ENCODE assay signal across 13 mouse cellular contexts in the genomic region with DNA sequence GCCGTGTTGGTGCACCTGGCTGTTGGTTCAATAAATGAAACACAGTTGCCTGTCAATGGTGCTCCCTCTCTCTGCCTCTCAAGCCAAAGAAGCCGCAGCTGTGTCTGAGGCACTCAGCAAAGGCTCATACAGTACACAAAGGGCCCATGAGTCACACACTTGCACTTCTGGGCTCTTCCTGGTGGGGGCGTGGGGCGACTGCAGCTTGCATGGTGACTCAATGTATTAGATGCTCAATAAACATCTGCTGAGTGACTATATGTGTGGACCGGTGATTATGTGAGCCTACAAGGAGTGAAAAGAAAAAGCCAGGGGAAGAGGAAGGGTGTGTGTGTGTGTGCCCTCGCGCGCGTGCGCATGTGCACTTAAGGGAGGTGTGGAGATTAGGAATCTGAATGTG. TPM values are rescaled to one million over a fixed set of nuclear protein-coding genes. Genes with fewer than 3 reads are reported as not detected.
DNase-seq lines count a peak whose midpoint lies in the region; ATAC-seq and TF ChIP-seq lines count a peak whose summit lies in the region.
"Had no signal": no experiment of that assay in that cellular context is flagged by ENCODE, and none has a peak within 500 bp of the region (broad histone marks: within the 10 kb centered on the region; RNA-seq: fewer than 3 reads in every experiment).

No protein-coding gene starts in this region.

- TF ChIP-seq CTCF in left cerebral cortex, adult 2 months (IDR thresholded peaks at IDR 0.05), result peak; percentile 25
- no peak for TF ChIP-seq CTCF in intestine, postnatal 0 days (IDR thresholded peaks at IDR 0.05; ENCODE audit: low read depth)

- no peak overlapping the region for H3K4me2 ChIP-seq in intestine, postnatal 0 days (replicated peaks; ENCODE audit: low read depth)
- H3K4me2 ChIP-seq: limb, embryonic 15.5 days had no signal

- DNase-seq in left cerebral cortex, adult 2 months (ENCODE audit: extremely low spot score in 1 of 2, low spot score in 2 of 2), result peak; percentile 37 to 54
- DNase-seq in left cerebral cortex, adult 11 months (ENCODE audit: low spot score), result no peak
- DNase-seq in 3134 (ENCODE audit: extremely low read depth, insufficient read length, low spot score) (peak; percentile 55), 3T3-L1 (ENCODE audit: low read depth, low spot score) (peak; percentile 49)
- peak; percentile 58 for DNase-seq in brain, adult 2 months (ENCODE audit: low read depth, low spot score)
- DNase-seq in retina, postnatal 1 day, result no peak
- DNase-seq: adrenal gland, postnatal 25 days had no signal

- peak overlapping the region; percentile 21; the same call in 1 of the 2 replicates for H3K27ac ChIP-seq in left cerebral cortex, adult 2 months
- no peak overlapping the region for H3K27ac ChIP-seq in intestine, postnatal 0 days (ENCODE audit: low read depth, low read length)
- H3K27ac ChIP-seq: limb, embryonic 15.5 days had no signal

- no peak overlapping the region for H3K4me3 ChIP-seq in left cerebral cortex, adult 2 months
- no peak overlapping the region for H3K4me3 ChIP-seq in intestine, postnatal 0 days (ENCODE audit: low read depth, low read length)
- H3K4me3 ChIP-seq: limb, embryonic 15.5 days had no signal

- no peaks in the 10 kb centered on the region for H3K9me3 ChIP-seq in intestine, postnatal 0 days (ENCODE audit: control insufficient read depth)
- H3K9me3 ChIP-seq: limb, embryonic 15.5 days had no signal

- no peak for ATAC-seq in intestine, postnatal 0 days
- ATAC-seq: midbrain, embryonic 16.5 days had no signal

- peaks cover 8% of the 10 kb centered on the region; the same call in 1 of the 2 replicates for H3K4me1 ChIP-seq in intestine, postnatal 0 days (replicated peaks; ENCODE audit: control insufficient read depth, insufficient read depth, low read length)

- no peaks in the 10 kb centered on the region for H3K36me3 ChIP-seq in intestine, postnatal 0 days (ENCODE audit: control insufficient read depth, insufficient read depth)

- WGBS in intestine, postnatal 0 days, result 93% methylated on average over 10 of the region's 10 CpGs

- intact Hi-C loops in left cerebral cortex, adult 2 months (cut with DNase I), result loop anchor here (1.0 to 5.0 kb wide), 5 partner anchors 53 to 239 kb away; no protein-coding TSS in a partner anchor

- no peak overlapping the region for H3K9ac ChIP-seq in intestine, postnatal 0 days (ENCODE audit: low read depth, low read length)
- H3K9ac ChIP-seq: limb, embryonic 15.5 days had no signal

- H3K27me3 ChIP-seq in intestine, postnatal 0 days (replicated peaks; ENCODE audit: control insufficient read depth, insufficient read depth, low read length), result no peaks in the 10 kb centered on the region
- H3K27me3 ChIP-seq: limb, embryonic 15.5 days had no signal

RNA-seq across cellular contexts. Expression of a gene that starts 2.3 kb away (rescaled TPM):
- 10 to 100 TPM; 31.4 to 32.2 TPM for total RNA-seq in left cerebral cortex, adult 2 months (2021)
- 29.0 and 31.8 TPM in 2 replicates for polyA plus RNA-seq in intestine, postnatal 0 days (2015; fragmentation: Nextera tagmentation; extraction: Ambion mirVana)

RNA-seq across cellular contexts. Expression of a gene that starts 34.5 kb away (rescaled TPM):
- 10 to 100 TPM; 96.5 to 97.2 TPM for total RNA-seq in left cerebral cortex, adult 2 months (2021)
- polyA plus RNA-seq in intestine, postnatal 0 days (2015; fragmentation: Nextera tagmentation; extraction: Ambion mirVana), result not detected in 2 replicates
- total RNA-seq: adrenal gland, postnatal 25 days; hematopoietic stem cell, adult 5-6 weeks had no signal
- polyA plus RNA-seq: embryonic facial prominence, embryonic 11.5 days had no signal

RNA-seq across cellular contexts. Expression of a gene that starts 51.8 kb away (rescaled TPM):
- 10 to 100 TPM; 57.5 to 60.8 TPM for total RNA-seq in left cerebral cortex, adult 2 months (2021)
- 0.03 and 0.05 TPM in 2 replicates for polyA plus RNA-seq in intestine, postnatal 0 days (2015; fragmentation: Nextera tagmentation; extraction: Ambion mirVana)
- total RNA-seq: gastrocnemius, adult 8-10 months; hematopoietic stem cell, adult 5-6 weeks had no signal

Comparison
In these comparisons a context has a peak if more than half of its experiments do, and no peak if none do; other contexts are left out.
1. DNase-seq: peak in left cerebral cortex, adult 2 months (2 of 2), 3134 (single experiment), 3T3-L1 (single experiment) and brain, adult 2 months (single experiment); none in left cerebral cortex, adult 11 months (single experiment) and retina, postnatal 1 day (single experiment).